Mouse (Mus musculus): ENCODE measurements around the gene Hbb-bs.
"Not testable (repeated sequence)": the region's sequence is repeated elsewhere in the genome, so short reads cannot be mapped to it uniquely, and the experiment has no call there.

The Hbb-bs gene

DNA sequence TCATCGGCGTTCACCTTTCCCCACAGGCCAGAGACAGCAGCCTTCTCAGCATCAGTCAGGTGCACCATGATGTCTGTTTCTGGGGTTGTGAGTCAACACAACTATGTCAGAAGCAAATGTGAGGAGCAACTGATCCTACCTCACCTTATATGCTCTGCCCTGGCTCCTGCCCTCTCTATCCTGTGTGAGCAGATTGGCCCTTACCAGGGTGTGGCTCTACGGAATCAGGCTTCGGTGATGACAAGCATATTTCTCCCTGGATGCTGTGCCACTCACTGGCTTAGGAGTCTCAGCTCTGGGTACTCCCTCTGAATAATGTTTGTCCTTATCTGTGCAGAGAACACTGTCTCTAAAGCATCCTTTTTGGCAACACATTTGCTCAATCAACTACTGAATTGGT lies at the start of gene Hbb-bs:
TSS of gene Hbb-bs (minus strand) at position 289 of the 400 bp plus-strand sequence.
- no peak for DNase-seq (ENCODE audit: low read depth, low spot score)

DNA sequence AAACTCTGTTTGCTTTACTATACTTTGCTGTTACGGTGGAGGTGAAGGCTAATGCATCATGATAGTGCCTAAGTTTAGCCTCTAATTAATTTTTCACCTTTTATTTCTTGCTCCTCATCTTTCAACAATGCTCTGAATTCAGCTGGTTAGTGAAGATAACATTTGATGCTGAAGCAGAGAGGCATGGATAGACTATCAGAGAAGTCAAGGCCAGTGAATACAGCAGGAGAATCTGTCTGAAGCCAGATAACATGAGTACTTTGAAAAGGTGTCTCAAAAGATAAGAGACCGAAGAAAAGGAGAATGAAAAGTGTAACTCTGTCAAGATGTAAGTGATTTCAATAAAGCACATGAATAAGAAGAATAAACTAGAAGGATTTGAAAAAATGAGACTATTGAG lies 49.2 kb upstream of the Hbb-bs start:
- DNase-seq (ENCODE audit: low read depth, low spot score), result no peak

DNA sequence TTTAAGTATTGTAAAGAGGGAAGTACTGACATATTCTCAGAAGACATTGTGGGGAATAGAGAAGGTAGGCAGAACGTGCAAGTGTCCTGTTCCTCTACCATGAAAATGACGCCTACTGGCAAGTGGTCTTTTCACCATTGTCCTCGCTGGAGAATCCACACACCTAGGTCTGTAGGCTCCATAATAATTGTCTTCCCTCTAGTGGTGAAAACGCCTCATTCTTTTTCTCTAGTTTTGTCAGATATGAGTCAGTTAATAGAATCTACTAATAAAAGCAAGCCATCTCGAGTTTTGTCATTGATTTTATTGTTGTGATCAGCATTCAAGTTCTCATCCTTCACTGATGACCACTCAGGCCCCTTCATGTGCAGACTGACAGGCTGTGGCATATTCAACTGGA lies 46.6 kb upstream of the Hbb-bs start:
- DNase-seq (ENCODE audit: low read depth, low spot score), result no peak

DNA sequence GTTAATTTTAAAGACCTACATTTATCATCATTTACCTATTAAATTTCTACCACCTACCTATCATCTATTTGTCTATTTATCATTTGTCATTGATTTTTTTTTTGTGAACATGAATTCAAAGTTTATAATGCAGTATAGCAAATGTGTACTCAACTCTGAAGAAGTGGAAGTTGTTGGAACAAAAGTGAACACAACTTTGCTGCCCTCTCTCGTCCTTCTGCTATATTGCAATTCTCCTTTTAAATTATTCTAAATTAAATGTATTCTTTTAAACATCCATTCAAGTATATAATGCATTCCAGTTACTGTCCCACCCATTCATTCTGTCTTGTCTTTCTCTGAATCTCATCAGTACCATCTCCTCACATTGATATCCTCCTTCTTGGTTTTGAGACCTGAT lies 45.2 kb upstream of the Hbb-bs start:
- no peak for DNase-seq (ENCODE audit: low read depth, low spot score)

DNA sequence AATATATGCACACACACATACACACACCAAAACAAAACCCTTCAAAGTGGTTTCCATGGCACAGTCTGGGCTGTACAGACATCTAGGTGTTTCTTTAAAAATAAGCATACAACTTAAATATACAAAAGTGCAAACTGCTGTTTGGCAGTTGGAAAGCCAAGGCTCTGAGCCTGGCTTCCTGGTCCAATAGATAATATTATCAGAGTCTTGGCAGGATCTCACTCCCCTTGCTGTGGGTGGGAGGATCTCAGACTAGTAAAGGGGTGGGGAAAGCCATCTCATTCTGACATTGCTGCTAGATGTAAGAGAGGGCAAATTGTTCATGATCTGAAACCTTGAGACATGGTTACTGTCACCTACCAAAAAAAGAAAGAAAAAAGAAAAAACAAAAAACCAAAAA lies 42.8 kb upstream of the Hbb-bs start:
- no peak for DNase-seq (ENCODE audit: low read depth, low spot score)

DNA sequence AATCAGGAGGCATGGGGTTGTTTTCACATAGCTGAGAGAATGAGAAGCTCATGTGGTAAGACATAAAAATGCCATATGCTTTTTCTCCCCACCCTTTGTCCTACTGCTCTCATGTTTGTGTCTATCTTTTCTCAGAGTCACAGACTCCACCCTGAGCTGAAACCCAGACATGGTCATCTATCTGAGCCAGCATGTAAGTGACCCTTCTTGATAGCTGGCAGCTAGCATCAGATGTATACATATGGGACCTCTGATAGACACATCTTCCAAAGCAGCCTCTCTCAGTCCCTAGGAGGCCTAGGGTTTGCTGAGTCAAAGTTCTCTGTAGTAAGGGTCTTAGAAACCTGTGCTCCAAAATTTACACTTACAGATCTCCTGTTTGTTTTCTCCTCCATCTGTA lies 37.8 kb upstream of the Hbb-bs start:
- no peak for DNase-seq (ENCODE audit: low read depth, low spot score)

DNA sequence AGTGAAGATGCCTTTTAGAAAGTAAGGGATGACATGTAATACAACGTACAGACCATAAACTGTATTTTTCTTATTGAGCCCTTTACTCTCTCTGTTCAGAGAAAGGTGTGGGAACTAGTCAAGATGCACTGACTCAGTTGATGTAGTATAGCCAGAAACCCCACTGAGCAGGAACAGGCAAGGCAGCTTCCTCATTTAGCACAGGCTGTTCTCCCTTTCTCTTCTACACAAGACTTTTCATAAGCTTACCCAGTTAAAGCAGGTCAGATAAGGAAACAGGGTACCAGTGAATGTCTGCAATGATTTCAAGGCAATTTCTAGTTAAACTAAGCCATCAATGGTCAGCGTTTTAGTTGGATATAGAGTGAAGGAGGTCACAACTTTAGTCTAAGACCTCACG lies 33.6 kb upstream of the Hbb-bs start:
- no peak for DNase-seq (ENCODE audit: low read depth, low spot score)

DNA sequence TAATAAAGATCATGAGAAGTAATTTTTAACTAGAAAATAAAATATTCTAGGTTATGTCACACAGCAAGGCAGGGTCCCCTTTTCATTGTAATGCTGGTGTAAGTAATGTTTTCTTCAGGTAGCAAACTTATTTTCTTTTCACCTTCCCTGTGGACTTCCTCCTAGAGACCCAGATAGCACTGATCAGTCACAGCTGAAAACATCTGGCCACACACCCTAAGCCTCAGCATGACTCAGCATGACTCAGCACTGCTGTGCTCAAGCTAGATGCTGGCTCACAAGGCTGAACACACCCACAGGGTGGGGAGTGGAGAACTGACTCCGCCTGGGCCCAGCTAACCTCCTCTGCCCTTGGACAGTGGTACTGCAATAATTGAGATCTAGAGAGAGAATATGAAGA lies 33.0 kb upstream of the Hbb-bs start:
- peak; percentile 89 for DNase-seq (ENCODE audit: low read depth, low spot score)

DNA sequence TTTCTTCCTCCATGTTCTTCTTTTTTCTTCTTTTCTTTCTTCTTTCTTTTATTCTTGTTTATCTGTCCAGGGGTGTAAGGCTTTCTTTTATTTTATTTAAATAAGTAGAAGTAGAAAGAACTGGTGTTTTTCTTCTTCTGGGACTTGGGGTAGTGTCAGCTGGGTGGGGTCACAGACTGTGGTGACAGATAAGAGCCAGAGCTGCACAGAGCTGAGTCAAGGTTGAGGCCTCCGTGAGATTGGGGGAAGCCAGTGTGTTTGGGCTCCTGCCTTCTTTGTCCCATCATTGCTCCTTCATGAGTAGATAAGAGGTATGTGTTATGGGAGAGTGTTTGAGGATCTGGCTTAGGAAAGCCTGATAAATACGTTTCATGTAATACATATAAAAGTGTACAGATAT lies 31.2 kb upstream of the Hbb-bs start:
- no peak for DNase-seq (ENCODE audit: low read depth, low spot score)

DNA sequence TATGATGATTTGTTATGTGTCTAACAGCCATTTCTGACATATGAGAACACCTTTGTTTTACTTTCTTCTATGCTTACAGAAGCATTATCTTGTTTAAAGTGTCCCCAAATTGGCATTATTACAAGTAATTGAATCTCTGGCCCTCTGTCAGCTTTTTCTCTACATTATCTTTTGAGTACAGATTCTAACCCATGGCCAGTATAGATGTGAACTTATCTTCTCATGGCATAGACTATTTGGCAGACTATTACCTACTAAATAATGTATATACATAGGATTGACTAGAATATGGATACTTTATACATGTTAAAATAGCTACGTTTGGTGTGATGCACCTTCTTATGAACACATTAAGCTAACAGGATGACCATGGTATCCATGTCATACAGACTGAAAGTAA lies 26.8 kb upstream of the Hbb-bs start:
- DNase-seq (ENCODE audit: low read depth, low spot score), result no peak

DNA sequence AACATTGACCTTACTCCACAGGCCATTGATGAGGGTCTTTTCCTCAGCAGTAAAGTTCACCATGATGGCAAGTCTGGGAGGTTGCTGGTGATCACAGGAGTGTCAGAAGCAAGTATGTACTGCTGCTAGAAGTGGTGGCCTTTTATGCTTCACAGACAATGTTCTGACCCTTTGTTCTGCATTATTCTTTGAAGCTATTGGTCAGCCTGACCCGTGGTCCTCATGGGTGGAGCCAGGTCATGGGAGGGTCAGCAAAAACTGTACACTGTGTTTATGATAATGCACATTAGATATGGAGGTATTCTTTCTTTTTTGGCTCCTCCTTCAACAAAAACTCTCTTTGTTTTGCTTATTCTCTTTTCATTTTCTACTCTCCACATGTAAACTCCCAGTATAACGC lies 25.2 kb upstream of the Hbb-bs start, which contains the start of gene Hbb-y:
TSS of gene Hbb-y (minus strand) at position 127 of the 400 bp plus-strand sequence.
- DNase-seq (ENCODE audit: low read depth, low spot score), result no peak

DNA sequence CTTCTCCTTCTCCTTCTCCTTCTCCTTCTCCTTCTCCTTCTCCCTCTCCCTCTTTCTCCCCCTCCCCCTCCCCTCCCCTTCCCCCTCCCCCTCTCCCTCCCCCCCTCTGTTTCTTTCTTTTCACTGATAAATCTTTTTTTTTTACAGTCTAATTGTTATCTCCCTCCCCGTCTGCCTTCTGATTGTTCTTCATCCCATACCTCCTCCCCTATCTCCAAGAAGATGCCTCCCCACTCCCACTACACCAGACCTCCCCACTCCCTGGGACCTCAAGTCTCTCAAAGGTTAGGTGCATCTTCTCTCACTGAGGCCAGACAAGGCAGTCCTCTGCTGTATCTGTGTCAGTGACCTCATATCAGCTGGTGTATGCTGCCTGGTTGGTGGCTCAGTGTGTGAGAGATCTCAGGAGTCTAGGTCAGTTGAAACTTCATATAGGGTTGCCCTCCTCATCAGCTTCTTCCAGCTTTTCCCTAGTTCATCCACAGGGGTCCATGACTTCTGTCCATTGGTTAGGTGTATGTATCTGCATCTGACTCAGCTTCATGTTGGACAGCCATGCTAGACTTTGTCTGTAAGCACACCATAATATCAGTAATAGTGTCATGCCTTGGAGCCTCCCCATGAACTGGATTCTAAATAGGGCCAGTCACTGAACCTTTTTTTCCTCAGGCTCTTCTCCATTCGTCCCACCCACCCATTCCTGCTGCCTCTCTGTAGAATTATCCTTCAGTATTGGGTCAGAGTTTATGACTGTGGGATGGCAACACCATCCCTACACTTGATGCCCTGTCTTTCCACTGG lies 16.8 kb upstream of the Hbb-bs start:
- no peak for DNase-seq (ENCODE audit: low read depth, low spot score)

DNA sequence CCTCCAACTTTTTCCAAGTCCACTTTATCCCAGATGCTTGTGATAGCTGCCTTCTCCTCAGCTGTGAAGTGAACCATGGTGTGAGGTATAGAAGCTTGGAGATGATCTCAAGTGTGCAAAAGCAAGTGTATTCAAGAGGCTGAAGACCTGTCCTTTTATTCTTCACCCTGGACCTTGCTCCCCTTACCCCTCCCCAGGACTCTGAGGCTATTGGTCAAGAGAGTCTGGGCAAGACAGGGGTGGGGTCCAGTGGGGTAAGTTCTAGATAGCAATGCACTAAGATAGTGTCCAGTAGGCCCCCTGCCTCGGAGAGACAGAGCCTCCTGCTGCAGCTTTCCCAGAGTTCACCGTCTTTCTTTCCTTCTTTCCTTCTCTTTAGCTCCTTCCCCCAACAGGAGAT lies 15.1 kb upstream of the Hbb-bs start, which contains the start of gene Hbb-bh1:
TSS of gene Hbb-bh1 (minus strand) at position 131 of the 400 bp plus-strand sequence.
- no peak for DNase-seq (ENCODE audit: low read depth, low spot score)

DNA sequence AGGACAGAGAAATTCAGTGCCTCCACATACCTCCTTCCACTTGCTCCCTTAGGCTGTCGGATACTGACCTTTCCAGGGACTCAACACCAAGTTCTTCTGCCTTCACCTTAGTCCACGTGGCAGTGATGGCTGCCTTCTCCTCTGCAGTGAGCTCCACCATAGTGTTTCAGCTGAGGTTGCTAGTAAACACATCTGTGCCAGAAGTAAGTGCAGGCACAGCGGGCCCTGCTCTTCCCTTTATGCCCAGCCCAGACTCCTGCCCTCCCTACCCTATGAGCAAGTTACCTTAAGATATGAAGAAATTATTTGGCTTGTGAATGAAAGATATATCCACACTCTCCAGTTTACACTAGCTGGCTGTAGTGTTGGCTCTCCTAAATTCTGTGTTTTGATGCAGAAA lies 12.4 kb upstream of the Hbb-bs start, which contains the start of gene Hbb-bh2:
TSS of gene Hbb-bh2 (minus strand) at position 253 of the 400 bp plus-strand sequence.
- no peak for DNase-seq (ENCODE audit: low read depth, low spot score)

DNA sequence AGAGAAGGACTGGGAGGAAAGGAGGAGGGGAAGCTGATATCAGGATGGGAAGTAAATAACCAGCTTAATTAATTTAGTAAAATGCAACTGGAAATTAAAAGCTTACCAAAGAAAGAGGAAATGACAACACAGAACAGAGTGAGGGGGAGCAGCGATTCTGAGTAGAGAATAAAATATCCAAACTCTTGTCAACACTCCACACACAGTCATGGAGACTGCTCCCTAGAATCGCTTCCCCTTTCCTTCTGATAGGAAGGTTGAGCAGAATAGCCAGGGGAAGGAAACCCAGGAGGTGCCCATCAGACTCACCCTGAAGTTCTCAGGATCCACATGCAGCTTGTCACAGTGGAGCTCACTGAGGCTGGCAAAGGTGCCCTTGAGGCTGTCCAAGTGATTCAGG lies 757 bp downstream of the Hbb-bs start:
- not testable (repeated sequence) for DNase-seq (ENCODE audit: low read depth, low spot score)

DNA sequence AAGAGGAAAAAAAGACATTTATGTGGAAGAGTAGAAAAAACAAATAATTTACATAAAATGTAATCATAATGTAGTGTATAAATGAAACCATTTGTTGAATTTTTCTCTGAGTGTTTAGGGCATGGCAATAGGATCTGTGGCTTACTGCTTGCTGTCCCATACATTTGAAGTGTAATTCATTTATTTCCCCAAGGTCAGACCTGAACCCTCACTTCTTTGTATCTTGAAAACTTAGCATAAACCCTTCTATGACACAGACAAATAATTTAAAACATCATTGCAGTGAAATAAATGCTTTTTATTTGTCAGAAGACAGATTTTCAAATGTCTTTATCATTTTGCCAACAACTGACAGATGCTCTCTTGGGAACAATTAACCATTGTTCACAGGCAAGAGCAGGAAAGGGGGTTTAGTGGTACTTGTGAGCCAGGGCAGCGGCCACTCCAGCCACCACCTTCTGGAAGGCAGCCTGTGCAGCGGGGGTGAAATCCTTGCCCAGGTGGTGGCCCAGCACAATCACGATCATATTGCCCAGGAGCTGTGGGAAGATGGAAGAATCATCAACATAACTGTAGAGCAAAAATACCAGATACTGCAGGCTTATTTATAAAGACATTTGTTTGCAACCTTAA lies 1.5 kb downstream of the Hbb-bs start:
- DNase-seq (ENCODE audit: low read depth, low spot score), result no peak

DNA sequence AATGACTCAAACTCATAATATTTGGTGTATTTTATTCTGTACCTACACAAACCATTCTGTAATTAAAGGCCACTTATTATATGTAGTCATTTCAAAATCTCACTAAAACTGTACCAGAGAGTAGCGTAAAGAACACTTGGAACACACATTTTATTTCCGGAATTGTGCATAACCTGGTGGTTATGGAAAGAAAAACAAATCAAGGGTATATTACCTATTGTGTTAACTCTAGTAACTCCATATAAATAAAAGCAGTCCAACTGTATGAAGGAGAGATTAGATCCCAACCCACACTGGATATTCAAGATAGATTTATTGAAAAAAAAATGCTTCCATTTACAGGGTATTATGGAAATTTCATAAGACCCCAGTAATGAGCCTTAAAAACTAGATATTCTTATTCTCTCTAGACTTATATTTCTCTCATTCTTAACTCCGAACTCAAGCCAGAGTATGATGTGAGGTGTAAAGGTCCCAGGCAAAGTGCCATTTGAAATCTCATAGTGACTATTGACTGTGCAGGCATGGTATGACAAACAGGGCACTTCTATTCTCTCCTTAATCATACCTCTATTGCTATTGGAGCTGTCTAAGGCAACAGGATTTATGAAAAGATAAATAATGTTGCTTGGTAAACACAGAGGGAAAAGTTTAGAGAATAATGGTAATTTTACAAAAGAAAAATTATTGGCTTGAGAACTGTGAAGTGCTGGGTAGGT lies 2.2 kb downstream of the Hbb-bs start:
- DNase-seq (ENCODE audit: low read depth, low spot score), result no peak

DNA sequence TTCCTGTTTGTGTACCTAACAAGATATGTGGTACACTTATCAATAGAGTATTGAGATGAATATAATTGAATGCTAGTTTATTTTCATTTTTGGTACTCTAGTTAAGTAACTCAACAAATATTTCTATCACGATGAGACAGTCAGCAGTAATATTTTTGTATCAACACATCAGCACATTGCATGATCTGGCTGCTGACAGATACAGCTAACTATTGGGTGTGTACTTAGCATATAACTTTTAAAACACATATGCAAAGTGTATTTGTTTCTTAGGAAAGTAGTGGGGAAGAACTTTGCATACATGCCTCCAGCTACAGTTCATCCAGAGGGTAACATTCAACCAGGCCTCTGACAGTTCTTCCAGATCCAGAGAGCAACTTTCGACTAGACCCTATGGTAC lies 3.3 kb downstream of the Hbb-bs start:
- no peak for DNase-seq (ENCODE audit: low read depth, low spot score)

DNA sequence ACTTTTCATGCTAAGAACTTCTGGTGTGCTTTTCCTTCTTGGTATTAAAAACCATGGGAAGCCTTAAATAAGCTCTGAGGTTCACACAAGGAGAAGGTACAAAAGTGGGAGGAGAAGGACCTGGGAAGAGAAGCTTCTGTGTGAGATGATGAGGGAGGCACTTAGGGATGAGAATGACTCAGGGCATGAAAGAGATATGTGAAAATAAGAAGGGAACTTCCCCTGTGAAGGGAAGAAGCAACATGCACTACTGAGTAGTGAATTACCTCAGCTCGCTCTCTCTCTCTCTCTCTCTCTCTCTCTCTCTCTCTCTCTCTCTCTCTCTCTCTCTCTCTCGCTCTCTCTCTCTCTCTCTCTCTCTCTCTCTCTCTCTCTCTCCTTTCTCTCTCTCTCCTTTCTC lies 12.8 kb downstream of the Hbb-bs start:
- not testable (repeated sequence) for DNase-seq (ENCODE audit: low read depth, low spot score)

DNA sequence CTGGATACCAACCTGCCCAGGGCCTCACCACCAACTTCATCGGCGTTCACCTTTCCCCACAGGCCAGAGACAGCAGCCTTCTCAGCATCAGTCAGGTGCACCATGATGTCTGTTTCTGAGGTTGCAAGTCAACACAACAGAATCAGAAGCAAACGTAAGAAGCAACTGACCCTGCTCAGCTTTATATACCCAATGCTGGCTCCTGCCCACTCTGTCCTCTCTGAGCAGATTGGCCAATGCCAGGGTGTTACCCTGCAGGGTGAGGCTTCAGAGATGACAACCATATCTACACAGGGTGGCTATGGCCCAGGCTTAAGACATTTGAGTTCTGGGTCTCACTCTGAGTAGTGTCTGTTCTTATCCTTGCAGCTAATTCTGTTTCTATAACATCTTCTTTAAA lies 14.1 kb downstream of the Hbb-bs start, which contains the start of gene Hbb-bt:
TSS of gene Hbb-bt (minus strand) at position 231 of the 400 bp plus-strand sequence.
- DNase-seq (ENCODE audit: low read depth, low spot score), result no peak

DNA sequence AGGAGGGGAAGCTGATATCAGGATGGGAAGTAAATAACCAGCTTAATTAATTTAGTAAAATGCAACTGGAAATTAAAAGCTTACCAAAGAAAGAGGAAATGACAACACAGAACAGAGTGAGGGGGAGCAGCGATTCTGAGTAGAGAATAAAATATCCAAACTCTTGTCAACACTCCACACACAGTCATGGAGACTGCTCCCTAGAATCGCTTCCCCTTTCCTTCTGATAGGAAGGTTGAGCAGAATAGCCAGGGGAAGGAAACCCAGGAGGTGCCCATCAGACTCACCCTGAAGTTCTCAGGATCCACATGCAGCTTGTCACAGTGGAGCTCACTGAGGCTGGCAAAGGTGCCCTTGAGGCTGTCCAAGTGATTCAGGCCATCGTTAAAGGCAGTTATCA lies 14.7 kb downstream of the Hbb-bs start:
- not testable (repeated sequence) for DNase-seq (ENCODE audit: low read depth, low spot score)

DNA sequence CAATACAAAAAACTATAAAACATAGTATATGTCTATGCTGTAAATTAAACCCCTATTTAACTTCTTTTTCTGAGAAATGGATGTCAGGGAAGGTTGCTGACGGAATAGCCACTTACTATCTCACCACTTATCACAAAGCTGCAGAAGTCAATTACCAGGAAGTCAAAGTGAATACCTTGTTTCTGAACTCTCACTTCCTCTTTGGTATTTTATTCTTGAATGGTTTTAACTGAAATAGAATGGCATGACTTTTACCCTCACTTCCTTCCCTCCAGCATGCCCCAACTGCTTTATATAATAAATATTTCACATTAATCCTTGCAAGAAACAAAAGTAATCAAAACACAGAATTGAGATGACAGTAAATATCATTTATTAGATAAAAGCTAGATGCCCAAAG lies 15.7 kb downstream of the Hbb-bs start:
- DNase-seq (ENCODE audit: low read depth, low spot score), result no peak
